Mouse (Mus musculus) adrenal gland, postnatal 25 days (tissue): ENCODE results near the gene Orai3. TPM values are rescaled to one million over a fixed set of nuclear protein-coding genes. Genes with fewer than 3 reads are reported as not detected.

ENCODE experiments used
- total RNA-seq: library from RNA; stranded (reverse); gene quantifications from 2 replicates; pipeline ENCODE4 v1.2.3, GENCODE M21; 2021

The Orai3 gene
- total RNA-seq, 1 experiment from 2014 or later = 37.2 TPM

Other genes starting within 250 kb of the Orai3 start
- not detected in 2 replicates for gene Tmem265, start 208.4 kb upstream of the Orai3 start, total RNA-seq
- 52.3 and 55.0 TPM in 2 replicates for gene Phkg2, start 196.5 kb upstream of the Orai3 start, total RNA-seq
- gene Ccdc189, start 181.2 kb upstream of the Orai3 start, total RNA-seq = 12.7 and 15.4 TPM in 2 replicates
- gene Rnf40, start 181.0 kb upstream of the Orai3 start, total RNA-seq = 60.6 and 69.6 TPM in 2 replicates
- 25.1 and 25.4 TPM in 2 replicates for gene Zfp629, start 154.0 kb upstream of the Orai3 start, total RNA-seq
- 64.9 and 114 TPM in 2 replicates for gene Bcl7c, start 60.9 kb upstream of the Orai3 start, total RNA-seq
- 2.5 and 2.6 TPM in 2 replicates for gene Ctf1, start 57.1 kb upstream of the Orai3 start, total RNA-seq
- not detected in 2 replicates for gene Ctf2, start 37.6 kb upstream of the Orai3 start, total RNA-seq
- gene Fbxl19, start 25.3 kb upstream of the Orai3 start, total RNA-seq = 18.3 and 18.5 TPM in 2 replicates
- 36.9 and 49.8 TPM in 2 replicates for gene Setd1a, start 6.9 kb downstream of the Orai3 start, total RNA-seq
- 4.4 and 6.9 TPM in 2 replicates for gene Gm49388, start 15.8 kb downstream of the Orai3 start, total RNA-seq
- 49.1 and 66.2 TPM in 2 replicates for gene Hsd3b7, start 30.8 kb downstream of the Orai3 start, total RNA-seq
- gene Stx4a, start 54.5 kb downstream of the Orai3 start, total RNA-seq = 101 and 122 TPM in 2 replicates
- 4.2 and 8.0 TPM in 2 replicates for gene Stx1b, start 54.7 kb downstream of the Orai3 start, total RNA-seq
- gene Zfp646, start 106.4 kb downstream of the Orai3 start, total RNA-seq = 41.2 and 42.2 TPM in 2 replicates
- gene Zfp668, start 107.0 kb downstream of the Orai3 start, total RNA-seq = 9.3 and 11.3 TPM in 2 replicates
- gene Prss53, start 121.2 kb downstream of the Orai3 start, total RNA-seq = 1.2 and 2.2 TPM in 2 replicates
- not detected in 2 replicates for gene Gm21974, start 125.6 kb downstream of the Orai3 start, total RNA-seq
- gene Vkorc1, start 125.8 kb downstream of the Orai3 start, total RNA-seq = 69.5 and 76.6 TPM in 2 replicates
- 119 and 123 TPM in 2 replicates for gene Bckdk, start 134.3 kb downstream of the Orai3 start, total RNA-seq
- 30.0 and 32.6 TPM in 2 replicates for gene Kat8, start 142.7 kb downstream of the Orai3 start, total RNA-seq
- 0.15 TPM in 1 of 2 replicates, not detected in the other for gene Prss8, start 160.3 kb downstream of the Orai3 start, total RNA-seq
- gene Prss36, start 176.9 kb downstream of the Orai3 start, total RNA-seq = 4.4 and 9.7 TPM in 2 replicates
- 189 and 309 TPM in 2 replicates for gene Fus, start 197.6 kb downstream of the Orai3 start, total RNA-seq
- 2.8 and 5.5 TPM in 2 replicates for gene Pycard, start 224.1 kb downstream of the Orai3 start, total RNA-seq
- gene Trim72, start 234.1 kb downstream of the Orai3 start, total RNA-seq = 0.24 TPM in 1 of 2 replicates, not detected in the other